Mouse (Mus musculus) heart, postnatal 25 days (tissue): ENCODE data around the gene Gdf5. TPM values are rescaled to one million over a fixed set of nuclear protein-coding genes. Genes with fewer than 3 reads are reported as not detected.

ENCODE experiments used
- DNase-seq: peaks from one replicate; pipeline ENCODE4 v3.0.0; 2022; ENCODE audit warnings: low spot score
- intact Hi-C: fragments of 180-260 bp; cut with DNase I; formaldehyde crosslinking; loops from one replicate; pipeline ENCODE4 v1.15.1; 2025
- total RNA-seq, 2 experiments: library from RNA; stranded (reverse); gene quantifications; 2 replicates each; pipeline ENCODE4 v1.2.3; 2021

Gdf5 gene
- not detected for total RNA-seq

DNA sequence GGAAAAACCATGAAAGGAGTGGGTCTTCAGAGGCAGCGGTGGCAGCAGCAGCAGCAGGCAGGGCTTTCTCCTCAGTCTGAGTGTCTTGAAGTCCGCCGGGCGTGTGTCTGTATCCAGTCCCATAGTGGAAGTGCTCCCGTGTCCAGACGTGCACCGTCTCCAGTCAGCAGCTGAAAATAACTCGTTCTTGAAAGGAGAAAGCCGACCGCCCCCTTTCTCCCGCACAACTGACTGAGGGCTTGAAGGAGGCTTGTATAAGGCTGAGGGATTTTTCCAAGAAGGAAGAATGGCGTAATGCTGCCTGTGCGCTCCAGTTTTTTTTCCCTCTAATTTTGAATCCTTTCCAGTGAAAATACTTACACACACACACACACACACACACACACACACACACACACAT lies at the start of gene Gdf5:
Gdf5 (minus strand) TSS at position 244 of the 400 bp plus-strand sequence.
- intact Hi-C loops: no loop called here
- DNase-seq: no peak

GRCm38 (mm10) chr2:155991863-155992321 lies 46.7 kb upstream of the Gdf5 start:
- DNase-seq: peak; percentile 23
- intact Hi-C loops: no loop called here

DNA sequence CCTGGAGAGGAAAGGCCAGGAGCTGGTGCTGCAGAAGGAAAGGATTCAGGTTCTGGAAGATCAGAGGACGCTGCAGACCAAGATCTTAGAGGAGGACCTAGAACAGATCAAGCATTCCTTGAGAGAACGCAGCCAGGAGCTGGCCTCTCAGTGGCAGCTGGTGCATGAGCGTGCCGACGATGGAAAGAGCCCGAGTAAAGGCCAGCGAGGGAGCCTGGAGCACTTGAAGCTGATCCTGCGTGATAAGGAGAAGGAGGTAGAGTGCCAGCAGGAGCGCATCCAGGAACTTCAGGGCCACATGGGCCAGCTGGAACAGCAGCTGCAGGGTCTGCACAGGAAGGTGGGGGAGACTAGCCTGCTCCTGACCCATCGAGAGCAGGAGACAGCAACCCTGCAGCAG lies 46.0 kb upstream of the Gdf5 start:
- no peak for DNase-seq

GRCm38 (mm10) chr2:155989085-155989484 lies 43.9 kb upstream of the Gdf5 start:
- intact Hi-C loops: no loop called here
- DNase-seq: no peak

More for the DNA sequence above, 46.0 kb upstream of the Gdf5 start:
- intact Hi-C loops: no loop called here

DNA sequence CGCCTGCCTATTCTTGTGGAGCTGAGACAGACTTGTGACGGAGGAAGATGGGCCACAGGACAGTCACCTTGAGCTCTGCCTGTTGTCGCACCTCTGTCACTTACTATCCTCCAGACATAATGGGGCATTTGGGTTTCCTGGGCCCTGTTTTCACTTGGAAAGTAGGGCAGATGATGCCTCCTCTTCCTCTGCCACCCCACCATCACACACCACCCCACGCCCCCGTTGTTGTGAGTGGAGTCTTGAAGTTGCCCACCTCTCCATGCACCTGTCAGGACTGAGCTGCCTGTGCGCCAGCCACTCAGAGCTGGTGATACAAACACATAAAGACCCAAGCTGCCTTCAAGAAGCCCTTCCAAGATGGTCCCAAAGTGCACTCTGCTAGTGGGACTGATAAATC lies 42.0 kb upstream of the Gdf5 start:
- DNase-seq: no peak
- intact Hi-C loops: no loop called here

GRCm38 (mm10) chr2:155985776-155986175 lies 40.6 kb upstream of the Gdf5 start:
- DNase-seq: no peak
- intact Hi-C loops: no loop called here

DNA sequence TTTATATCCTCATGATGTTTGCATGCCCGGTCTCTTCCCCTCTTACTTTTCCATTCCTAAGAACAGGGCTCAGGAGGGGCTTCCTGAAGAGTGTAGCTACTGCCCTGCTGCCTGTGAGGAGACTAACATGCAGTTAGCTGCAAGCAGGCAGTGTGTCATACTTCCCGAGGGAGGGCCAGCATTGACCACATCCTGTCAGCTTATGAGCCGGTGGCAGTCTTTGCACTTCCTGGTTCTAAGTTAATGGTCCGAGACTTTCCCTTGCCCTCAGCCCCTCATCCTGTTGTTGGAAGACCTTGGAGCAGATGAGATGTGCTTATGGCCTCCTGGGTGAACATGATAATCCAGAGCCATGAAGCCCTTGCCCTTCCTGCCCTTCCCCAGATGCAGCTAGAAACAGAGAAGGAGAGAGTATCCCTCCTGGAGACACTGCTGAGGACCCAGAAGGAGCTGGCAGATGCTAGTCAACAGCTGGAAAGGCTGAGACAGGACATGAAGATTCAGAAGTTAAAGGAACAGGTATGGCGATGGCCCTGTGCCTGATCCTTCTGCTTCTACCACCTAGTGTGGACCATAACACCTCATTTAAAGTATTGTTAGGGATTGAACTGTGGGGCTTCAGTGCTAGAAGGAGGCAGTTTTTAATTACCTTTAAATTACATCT lies 34.3 kb upstream of the Gdf5 start:
- intact Hi-C loops: no loop called here
- DNase-seq: peak; percentile 23

GRCm38 (mm10) chr2:155974087-155974731 lies 29.0 kb upstream of the Gdf5 start:
- intact Hi-C loops: no loop called here
- no peak for DNase-seq

DNA sequence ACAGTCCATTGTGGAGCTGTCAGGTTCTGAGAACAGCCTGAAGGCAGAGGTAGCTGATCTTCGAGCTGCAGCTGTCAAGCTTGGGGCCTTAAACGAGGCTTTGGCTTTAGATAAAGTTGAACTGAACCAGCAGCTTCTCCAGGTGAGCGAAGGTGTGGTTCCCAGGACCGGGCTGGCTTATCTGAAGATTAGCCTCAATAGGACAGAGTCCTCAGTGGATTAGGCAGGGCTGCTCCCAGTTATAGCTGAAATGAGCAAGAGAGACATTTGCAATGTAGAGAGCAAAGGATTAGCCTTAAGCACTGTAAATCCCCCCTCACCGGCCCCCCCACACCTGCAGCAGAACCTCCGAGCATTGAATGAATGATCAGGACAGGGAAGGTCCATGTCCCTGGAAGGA lies 28.2 kb upstream of the Gdf5 start:
- intact Hi-C loops: no loop called here
- DNase-seq: no peak

DNA sequence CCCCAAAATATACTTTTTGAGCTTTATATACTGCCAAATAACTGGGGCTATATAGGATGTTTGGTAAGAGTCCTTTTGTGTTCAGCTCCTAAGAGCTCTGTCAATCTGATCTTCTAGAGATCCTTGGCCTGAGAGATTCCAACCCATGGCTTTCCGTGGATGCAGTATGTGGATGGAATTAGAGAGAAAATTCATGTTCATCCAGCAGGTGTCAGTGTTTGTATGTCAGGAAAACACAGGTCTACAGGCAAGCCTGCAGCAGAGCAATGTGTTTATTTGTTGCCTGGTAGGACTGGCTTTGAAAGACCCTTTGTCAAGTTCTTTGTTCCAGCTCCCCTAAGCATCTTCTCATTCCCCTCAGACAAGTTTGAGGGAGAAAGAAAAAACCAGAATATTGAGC lies 17.8 kb upstream of the Gdf5 start:
- intact Hi-C loops: loop anchor here (5.0 kb wide), 2 partner anchors 179 to 314 kb away; partner anchors contain the start of genes Nfs1 and Romo1
- DNase-seq: no peak

GRCm38 (mm10) chr2:155961862-155962261 lies 16.7 kb upstream of the Gdf5 start:
- intact Hi-C loops: loop anchor here (5.0 kb wide), 2 partner anchors 180 to 315 kb away; partner anchors contain the start of genes Nfs1 and Romo1
- DNase-seq: no peak

DNA sequence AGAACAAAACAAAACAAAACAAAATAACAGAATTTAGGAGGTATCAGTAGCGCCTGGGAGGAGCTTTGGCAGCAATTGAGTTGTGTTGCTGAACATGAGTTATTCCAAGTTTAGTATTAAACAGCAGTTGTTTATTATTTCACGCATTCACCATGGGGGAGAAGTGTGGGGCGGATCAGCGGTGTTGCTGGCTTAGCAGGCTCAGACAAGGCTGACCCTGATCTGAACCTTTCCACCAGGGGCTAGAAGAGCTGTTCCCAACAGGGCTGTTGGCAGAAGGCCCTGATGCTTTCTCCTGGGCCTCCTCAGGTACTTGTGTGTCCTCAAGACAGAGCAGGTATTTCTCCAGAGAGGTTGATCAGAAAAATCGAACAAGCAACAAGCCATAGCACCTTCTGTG lies 14.8 kb upstream of the Gdf5 start:
- intact Hi-C loops: loop anchor here (5.0 kb wide), 2 partner anchors 182 to 317 kb away; partner anchors contain the start of genes Nfs1 and Romo1
- no peak for DNase-seq

- peak; percentile 84 for DNase-seq
- intact Hi-C loops: no loop called here
Measured at GRCm38 (mm10) chr2:155956134-155957059, 11.2 kb upstream of the Gdf5 start, which contains the start of gene Cep250. Gene Cep250, plus strand, starts transcription at chr2:155956458.

DNA sequence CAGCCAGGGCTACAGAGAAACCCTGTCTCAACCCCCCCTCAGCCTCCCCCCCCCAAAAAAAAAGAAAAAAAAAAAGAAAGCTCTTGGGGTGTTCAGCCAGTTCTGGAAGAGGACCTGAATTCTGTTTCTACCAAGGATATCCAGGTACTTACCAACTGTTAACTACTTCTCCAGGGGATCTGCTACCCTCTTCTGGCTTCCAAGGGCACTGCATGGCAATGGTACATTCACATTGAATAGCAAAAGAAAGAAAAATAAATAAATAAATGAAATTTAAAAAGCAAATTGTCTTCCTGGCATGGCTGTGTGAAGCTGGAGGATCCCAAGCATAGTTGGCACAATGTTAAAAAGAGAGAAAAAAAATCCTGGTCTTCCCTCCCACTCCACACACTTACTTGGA lies 6.8 kb upstream of the Gdf5 start:
- intact Hi-C loops: no loop called here

GRCm38 (mm10) chr2:155949362-155949761 lies 4.2 kb upstream of the Gdf5 start:
- no peak for DNase-seq
- intact Hi-C loops: no loop called here

More for the DNA sequence above, 6.8 kb upstream of the Gdf5 start:
- no peak for DNase-seq

DNA sequence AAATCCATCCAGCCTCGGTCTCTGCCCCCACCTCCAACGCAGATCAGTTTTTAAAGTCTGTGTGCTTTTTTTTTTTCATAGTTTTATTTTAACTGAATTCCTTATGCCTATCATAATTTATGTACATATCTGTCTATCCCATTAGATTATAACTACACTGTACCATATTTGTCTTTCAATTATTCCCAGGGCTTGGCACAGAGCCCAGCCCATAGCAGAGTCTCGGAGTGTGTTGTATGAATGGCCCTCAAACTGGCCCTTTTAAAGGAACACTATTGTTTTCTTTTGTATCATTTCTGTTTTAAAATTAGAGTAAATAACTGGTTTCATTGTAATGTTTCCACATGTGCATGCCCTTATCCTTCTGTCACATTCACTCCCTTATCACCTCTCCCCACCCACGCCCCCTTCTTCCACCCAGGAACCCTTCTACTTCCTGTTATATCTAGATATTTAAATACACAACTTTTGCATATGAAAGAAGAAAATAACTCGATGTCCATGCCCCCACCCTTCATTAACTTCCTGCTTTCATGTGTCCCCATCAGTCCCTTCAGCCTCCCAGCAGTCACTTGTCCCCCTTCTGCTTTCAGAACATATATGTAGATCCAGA lies 2.3 kb upstream of the Gdf5 start:
- no peak for DNase-seq
- intact Hi-C loops: no loop called here

DNA sequence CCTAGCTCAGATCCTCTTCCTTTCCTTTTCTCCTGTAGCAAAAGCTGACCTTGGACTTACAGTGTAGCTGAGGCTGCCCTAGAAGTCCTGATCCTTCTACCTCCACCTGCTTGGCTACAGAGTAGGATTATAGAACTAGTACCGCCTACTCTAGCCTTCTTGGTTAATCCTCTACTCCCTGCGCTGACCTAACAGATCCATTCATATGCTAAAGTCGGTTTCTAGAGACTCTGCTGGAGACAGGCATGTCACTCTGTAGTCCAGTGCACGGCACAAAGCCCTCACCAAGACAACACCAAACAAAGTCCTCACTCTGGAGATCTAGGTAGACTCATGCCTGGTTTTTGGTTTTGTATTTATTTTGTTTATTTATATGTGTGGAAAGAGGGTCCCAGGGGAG lies 1.3 kb upstream of the Gdf5 start:
- intact Hi-C loops: loop anchor here (1.0 kb wide), 1 partner anchor 99 kb away; no protein-coding TSS in a partner anchor
- DNase-seq: no peak

DNA sequence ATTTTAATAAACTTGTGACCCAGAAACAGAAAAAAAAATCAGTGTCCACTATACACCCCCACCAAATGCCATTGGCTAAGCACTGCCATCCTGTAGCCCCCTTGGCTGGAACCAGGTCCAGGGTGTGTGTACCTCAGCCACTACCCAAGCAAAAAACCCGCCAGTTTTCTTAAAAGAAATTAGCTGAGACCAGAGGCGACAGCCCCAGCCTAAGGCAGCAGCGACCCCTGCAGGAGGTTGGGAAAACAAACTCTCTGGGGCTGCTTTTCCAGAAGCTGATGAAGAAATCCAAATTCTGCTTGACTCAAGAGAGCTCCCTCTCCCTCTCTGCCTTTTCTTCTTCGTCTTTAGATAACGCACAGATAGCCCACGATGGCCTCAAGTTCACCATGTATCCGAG lies 902 bp upstream of the Gdf5 start:
- intact Hi-C loops: loop anchor here (1.0 kb wide), 1 partner anchor 99 kb away; no protein-coding TSS in a partner anchor
- DNase-seq: no peak

DNA sequence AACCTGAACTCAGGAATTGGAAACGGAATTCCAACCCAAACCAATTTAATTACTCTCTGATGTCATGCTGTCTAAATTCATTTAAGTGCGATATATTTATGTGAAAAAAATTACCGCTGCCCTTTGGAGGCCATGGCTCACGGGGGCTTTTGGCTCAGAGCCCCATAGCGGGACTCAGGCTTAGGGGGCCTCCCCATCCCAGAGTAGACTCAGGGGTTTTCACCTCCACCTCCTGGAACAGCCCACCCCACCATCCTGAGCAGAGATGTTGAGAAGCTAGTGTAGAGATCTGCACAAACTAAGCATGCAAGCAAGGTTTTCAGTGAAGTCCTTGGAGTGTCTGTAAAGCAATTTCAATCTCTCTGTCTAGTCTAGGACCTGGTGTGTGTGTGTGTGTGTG lies 413 bp upstream of the Gdf5 start:
- DNase-seq: no peak
- intact Hi-C loops: no loop called here

GRCm38 (mm10) chr2:155944685-155945084 lies 482 bp downstream of the Gdf5 start:
- intact Hi-C loops: no loop called here
- no peak for DNase-seq
